Mouse (Mus musculus) lung, embryonic 15.5 days (tissue): ENCODE data around the gene Gprc5b. TPM values are rescaled to one million over a fixed set of nuclear protein-coding genes. Genes with fewer than 3 reads are reported as not detected.

Experiments
- ATAC-seq: fragments of 200-750 bp; cut with Nextera tagmentation; 2 replicates; pipeline ENCODE4 v1.8.0; 2017; ENCODE audit warnings: moderate number of reproducible peaks, borderline replicate concordance; ENCODE audit not compliant: low FRiP score, low TSS enrichment; ENCODE audit errors: extremely low read depth
- H3K27ac ChIP-seq: fragments of 300-500 bp; sonication (generic); 2 replicates; pipeline ENCODE4 v1.5.1; 2015; ENCODE audit warnings: moderate library complexity, mild to moderate bottlenecking, inconsistent platforms
- H3K27me3 ChIP-seq: fragments of 300-500 bp; sonication (generic); 2 replicates; pipeline ENCODE4 v1.6.1; 2015; ENCODE audit warnings: inconsistent platforms
- H3K36me3 ChIP-seq: fragments of 300-500 bp; sonication (generic); 2 replicates; pipeline ENCODE4 v1.6.1; 2015; ENCODE audit warnings: inconsistent platforms
- H3K4me1 ChIP-seq: fragments of 300-500 bp; sonication (generic); 2 replicates; pipeline ENCODE4 v1.6.1; 2015; ENCODE audit warnings: inconsistent platforms
- H3K4me2 ChIP-seq: fragments of 300-500 bp; sonication (generic); 2 replicates; pipeline ENCODE4 v1.6.1; 2015; ENCODE audit warnings: inconsistent platforms, mild to moderate bottlenecking, moderate library complexity
- H3K4me3 ChIP-seq: fragments of 300-500 bp; sonication (generic); 2 replicates; pipeline ENCODE4 v1.5.1; 2015; ENCODE audit warnings: mild to moderate bottlenecking, inconsistent platforms
- H3K9ac ChIP-seq: fragments of 300-500 bp; sonication (generic); 2 replicates; pipeline ENCODE4 v1.6.1; 2015; ENCODE audit warnings: inconsistent platforms
- H3K9me3 ChIP-seq: fragments of 300-500 bp; sonication (generic); 2 replicates; pipeline ENCODE4 v1.6.1; 2016; ENCODE audit warnings: inconsistent platforms
- WGBS: fragments of 180-500 bp; shearing (Covaris S2); methylation state at CpG from one replicate; pipeline ENCODE4 v1.1.7; 2015; 5-methylcytosine and 5-hydroxymethylcytosine counted together
- polyA plus RNA-seq: library from polyadenylated mRNA; unstranded; fragments of >200 nt; fragmentation: Nextera tagmentation; extraction: Ambion mirVana; gene quantifications from 2 replicates; pipeline ENCODE4 v1.2.1, GENCODE M21; 2015

The Gprc5b gene
- polyA plus RNA-seq, 1 experiment from 2014 or later, result 6.7 TPM

- H3K27ac ChIP-seq, result no peak overlapping the region
- no peaks in the 10 kb centered on the region for H3K4me1 ChIP-seq
- no peak overlapping the region for H3K9ac ChIP-seq
- H3K36me3 ChIP-seq, result peaks cover 10% of the 10 kb centered on the region; the same call in 1 of the 2 replicates
- no peak for ATAC-seq
- no peaks in the 10 kb centered on the region for H3K27me3 ChIP-seq
- no peaks in the 10 kb centered on the region for H3K9me3 ChIP-seq
- H3K4me3 ChIP-seq, result no peak overlapping the region
- no peak overlapping the region for H3K4me2 ChIP-seq
- 84% methylated on average over 19 of the region's 19 CpGs for WGBS
Measured at GRCm38 (mm10) chr7:118983961-118984360, 11.1 kb downstream of the Gprc5b start.

- Histone ChIP-seq H3K4me3 (no peak overlapping the region), H3K27ac (no peak overlapping the region), H3K9me3 (no peaks in the 10 kb centered on the region), H3K36me3 (peaks cover 10% of the 10 kb centered on the region; the same call in 1 of the 2 replicates), H3K27me3 (no peaks in the 10 kb centered on the region), H3K9ac (no peak overlapping the region), H3K4me1 (no peaks in the 10 kb centered on the region), H3K4me2 (no peak overlapping the region)
- ATAC-seq, result no peak
- WGBS, result 71% methylated on average over 4 of the region's 4 CpGs
Measured at GRCm38 (mm10) chr7:118982586-118982985, 12.4 kb downstream of the Gprc5b start.

DNA sequence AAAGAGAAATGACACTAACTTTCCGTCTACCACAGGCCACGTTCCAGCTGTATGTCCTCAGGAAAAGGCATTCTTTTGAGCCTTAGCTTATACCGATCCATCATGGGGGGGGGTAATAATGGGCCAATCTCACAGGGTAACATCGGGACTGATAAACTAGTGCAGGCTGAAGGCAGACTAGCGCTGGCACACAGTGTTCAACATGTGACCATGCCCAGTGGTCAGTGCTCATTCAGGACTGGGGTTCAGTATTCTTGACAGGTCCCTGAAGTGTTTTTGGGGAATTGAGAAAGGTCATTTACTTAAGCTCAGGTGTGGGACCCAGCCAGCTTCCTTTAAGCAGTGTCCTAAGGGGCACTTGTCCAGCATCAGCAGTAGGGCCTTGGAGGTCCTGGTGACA, 13.2 kb downstream of the Gprc5b start:
- no peak overlapping the region for H3K27ac ChIP-seq
- WGBS, result 84% methylated on average over 5 of the region's 5 CpGs
- H3K27me3 ChIP-seq, result no peaks in the 10 kb centered on the region
- no peak for ATAC-seq
- H3K4me3 ChIP-seq, result no peak overlapping the region
- H3K9ac ChIP-seq, result no peak overlapping the region
- H3K4me2 ChIP-seq, result no peak overlapping the region
- 0 out of 2 replicates have a peak, but pooled peaks cover 2% of the 10 kb centered on the region for H3K4me1 ChIP-seq
- no peaks in the 10 kb centered on the region for H3K9me3 ChIP-seq
- H3K36me3 ChIP-seq, result peaks cover 10% of the 10 kb centered on the region; the same call in 1 of the 2 replicates

- Histone ChIP-seq H3K9me3 (no peaks in the 10 kb centered on the region), H3K27me3 (no peaks in the 10 kb centered on the region), H3K36me3 (peaks cover 10% of the 10 kb centered on the region; the same call in 1 of the 2 replicates), H3K4me1 (peaks cover 7% of the 10 kb centered on the region), H3K9ac (no peak overlapping the region), H3K27ac (no peak overlapping the region), H3K4me2 (no peak overlapping the region), H3K4me3 (no peak overlapping the region)
- 61% methylated on average over 4 of the region's 4 CpGs for WGBS
- no peak for ATAC-seq
Measured at GRCm38 (mm10) chr7:118981346-118981745, 13.7 kb downstream of the Gprc5b start.

DNA sequence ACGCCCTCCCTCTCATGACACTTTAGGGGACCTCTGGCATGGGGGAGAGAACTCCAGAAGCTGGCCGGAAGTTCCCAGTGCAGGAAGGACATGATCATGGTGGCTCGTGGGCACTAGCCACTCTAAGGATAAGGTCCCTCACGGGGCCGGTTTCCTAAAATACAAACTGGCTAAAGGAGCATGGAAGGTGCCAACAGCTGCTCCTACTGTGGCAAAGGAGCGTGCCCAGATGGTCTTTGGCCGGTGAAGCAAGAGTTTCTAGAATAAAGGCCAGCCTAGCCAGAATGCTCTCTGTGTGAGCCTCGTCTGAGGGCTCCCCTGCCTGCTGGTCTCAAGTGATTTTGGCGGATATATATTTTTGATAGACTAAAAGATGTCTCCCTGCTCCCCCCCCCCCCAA, 15.3 kb downstream of the Gprc5b start:
- no peak for ATAC-seq
- no peak overlapping the region for H3K4me2 ChIP-seq
- H3K9me3 ChIP-seq, result no peaks in the 10 kb centered on the region
- WGBS, result 87% methylated on average over 9 of the region's 9 CpGs
- peaks cover 11% of the 10 kb centered on the region; the same call in 1 of the 2 replicates for H3K36me3 ChIP-seq
- H3K27me3 ChIP-seq, result no peaks in the 10 kb centered on the region
- no peak overlapping the region for H3K27ac ChIP-seq
- H3K9ac ChIP-seq, result no peak overlapping the region
- no peak overlapping the region for H3K4me3 ChIP-seq
- H3K4me1 ChIP-seq, result peaks cover 11% of the 10 kb centered on the region

DNA sequence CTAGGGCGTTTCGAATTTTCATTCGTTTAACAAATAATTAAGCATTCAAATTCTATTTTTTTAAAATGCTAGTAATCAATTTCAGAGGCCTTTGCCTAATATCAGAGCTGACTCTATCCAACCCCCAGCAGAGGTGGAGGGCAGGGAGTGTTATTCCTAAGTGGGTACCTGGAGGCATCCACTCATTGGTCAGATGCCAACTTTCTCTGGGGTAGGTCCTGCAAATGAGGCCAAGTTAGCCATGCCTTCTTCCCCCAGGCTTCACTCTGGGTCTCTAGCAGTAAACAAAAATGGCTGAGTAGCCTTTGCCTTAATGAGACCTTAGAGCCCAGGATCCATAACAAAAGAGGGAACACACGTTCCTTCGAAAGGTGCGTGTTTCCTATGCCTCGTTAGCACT, 15.9 kb downstream of the Gprc5b start:
- no peak overlapping the region for H3K27ac ChIP-seq
- peaks cover 14% of the 10 kb centered on the region; the same call in 1 of the 2 replicates for H3K36me3 ChIP-seq
- peaks cover 11% of the 10 kb centered on the region for H3K4me1 ChIP-seq
- H3K9me3 ChIP-seq, result no peaks in the 10 kb centered on the region
- WGBS, result 88% methylated on average over 7 of the region's 7 CpGs
- no peak overlapping the region for H3K9ac ChIP-seq
- no peak overlapping the region for H3K4me3 ChIP-seq
- no peak for ATAC-seq
- H3K4me2 ChIP-seq, result no peak overlapping the region
- H3K27me3 ChIP-seq, result no peaks in the 10 kb centered on the region

DNA sequence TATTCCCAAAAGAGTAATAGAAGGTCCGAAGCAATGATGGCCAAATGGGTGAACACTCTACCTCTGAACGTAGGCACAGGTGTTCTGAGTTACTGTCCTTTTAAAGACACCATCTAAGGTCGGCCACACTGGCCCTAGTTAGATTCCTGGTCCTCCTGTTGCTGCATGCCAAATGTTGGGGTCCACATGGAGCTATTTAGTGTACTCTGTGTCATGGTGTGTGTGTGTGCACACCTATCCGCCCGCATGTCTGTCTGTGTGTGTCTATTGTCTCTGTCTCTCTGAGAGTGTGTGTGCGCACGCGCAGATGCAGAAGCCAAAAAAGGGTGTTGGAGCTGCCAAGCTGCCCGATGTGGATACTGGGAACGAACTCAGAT, 17.9 kb downstream of the Gprc5b start:
- peaks cover 9% of the 10 kb centered on the region; the same call in 1 of the 2 replicates for H3K36me3 ChIP-seq
- 83% methylated on average over 10 of the region's 10 CpGs for WGBS
- no peaks in the 10 kb centered on the region for H3K9me3 ChIP-seq
- H3K4me1 ChIP-seq, result peaks cover 11% of the 10 kb centered on the region
- no peaks in the 10 kb centered on the region for H3K27me3 ChIP-seq
- H3K9ac ChIP-seq, result no peak overlapping the region
- H3K27ac ChIP-seq, result 0 out of 2 replicates have a peak overlapping the region, but pooled peaks have one; percentile 9
- no peak overlapping the region for H3K4me2 ChIP-seq
- H3K4me3 ChIP-seq, result no peak overlapping the region
- ATAC-seq, result no peak

- Histone ChIP-seq H3K9ac (no peak overlapping the region), H3K36me3 (peaks cover 9% of the 10 kb centered on the region; the same call in 1 of the 2 replicates), H3K9me3 (no peaks in the 10 kb centered on the region), H3K27me3 (no peaks in the 10 kb centered on the region), H3K4me2 (no peak overlapping the region), H3K27ac (0 out of 2 replicates have a peak overlapping the region, but pooled peaks have one; percentile 12), H3K4me3 (no peak overlapping the region), H3K4me1 (peaks cover 11% of the 10 kb centered on the region)
- WGBS, result 33% methylated on average over 14 of the region's 14 CpGs
- peak; percentile 72; the same call in 1 of the 2 replicates for ATAC-seq
Measured at GRCm38 (mm10) chr7:118976414-118977166, 18.4 kb downstream of the Gprc5b start.

GRCm38 (mm10) chr7:118975837-118976236, 19.2 kb downstream of the Gprc5b start:
- Histone ChIP-seq H3K27me3 (no peaks in the 10 kb centered on the region), H3K36me3 (peaks cover 9% of the 10 kb centered on the region; the same call in 1 of the 2 replicates), H3K4me3 (no peak overlapping the region), H3K4me1 (peaks cover 11% of the 10 kb centered on the region), H3K27ac (no peak overlapping the region), H3K4me2 (no peak overlapping the region), H3K9ac (no peak overlapping the region), H3K9me3 (no peaks in the 10 kb centered on the region)
- WGBS, result 41% methylated on average over 3 of the region's 3 CpGs
- ATAC-seq, result no peak

GRCm38 (mm10) chr7:118973377-118973776, 21.6 kb downstream of the Gprc5b start:
- 72% methylated on average over 4 of the region's 4 CpGs for WGBS
- no peak overlapping the region for H3K4me3 ChIP-seq
- ATAC-seq, result no peak
- no peaks in the 10 kb centered on the region for H3K27me3 ChIP-seq
- H3K9ac ChIP-seq, result no peak overlapping the region
- H3K36me3 ChIP-seq, result peaks cover 8% of the 10 kb centered on the region; the same call in 1 of the 2 replicates
- H3K27ac ChIP-seq, result no peak overlapping the region
- no peak overlapping the region for H3K4me2 ChIP-seq
- H3K4me1 ChIP-seq, result peaks cover 11% of the 10 kb centered on the region
- H3K9me3 ChIP-seq, result no peaks in the 10 kb centered on the region

GRCm38 (mm10) chr7:118972306-118972705, 22.7 kb downstream of the Gprc5b start:
- 85% methylated on average over 5 of the region's 5 CpGs for WGBS
- Histone ChIP-seq H3K9me3 (no peaks in the 10 kb centered on the region), H3K4me3 (no peak overlapping the region), H3K4me1 (peaks cover 11% of the 10 kb centered on the region), H3K36me3 (peaks cover 8% of the 10 kb centered on the region; the same call in 1 of the 2 replicates), H3K9ac (no peak overlapping the region), H3K27me3 (no peaks in the 10 kb centered on the region), H3K27ac (no peak overlapping the region), H3K4me2 (no peak overlapping the region)
- no peak for ATAC-seq

- 73% methylated on average over 8 of the region's 8 CpGs for WGBS
- H3K4me1 ChIP-seq, result peaks cover 5% of the 10 kb centered on the region
- no peak overlapping the region for H3K9ac ChIP-seq
- peaks cover 8% of the 10 kb centered on the region; the same call in 1 of the 2 replicates for H3K36me3 ChIP-seq
- no peak overlapping the region for H3K27ac ChIP-seq
- no peak overlapping the region for H3K4me2 ChIP-seq
- no peaks in the 10 kb centered on the region for H3K27me3 ChIP-seq
- no peak overlapping the region for H3K4me3 ChIP-seq
- no peaks in the 10 kb centered on the region for H3K9me3 ChIP-seq
- no peak for ATAC-seq
Measured at GRCm38 (mm10) chr7:118971499-118971898, 23.5 kb downstream of the Gprc5b start.
